Mouse (Mus musculus) myocyte (in vitro differentiated cells): ENCODE measurements around the gene Adamts9. TPM values are rescaled to one million over a fixed set of nuclear protein-coding genes. Genes with fewer than 3 reads are reported as not detected.

ENCODE experiments used
- H3K27me3 ChIP-seq: one replicate; pipeline ENCODE4 v1.6.1; 2011; ENCODE audit not compliant: control insufficient read depth, insufficient read depth, insufficient read length
- H3K36me3 ChIP-seq: one replicate; pipeline ENCODE4 v1.6.1; 2011; ENCODE audit not compliant: control insufficient read depth, insufficient read depth
- H3K4me2 ChIP-seq: one replicate; pipeline ENCODE4 v1.6.1; 2011; ENCODE audit warnings: low read depth, control low read depth
- H3K4me3 ChIP-seq: one replicate; pipeline ENCODE4 v1.5.1; 2011; ENCODE audit warnings: mild to moderate bottlenecking, control low read depth, moderate library complexity
- H3K79me2 ChIP-seq: one replicate; pipeline ENCODE4 v1.6.1; 2011; ENCODE audit not compliant: control insufficient read depth, insufficient read depth
- H3ac ChIP-seq: one replicate; pipeline ENCODE4 v1.6.1; 2011; ENCODE audit not compliant: control insufficient read depth, insufficient read length
- CEBPB ChIP-seq: IDR thresholded peaks from 2 replicates; pipeline ENCODE4 v1.6.1; 2011; ENCODE audit warnings: mild to moderate bottlenecking, moderate library complexity; ENCODE audit not compliant: poor library complexity, insufficient read depth, severe bottlenecking
- E2F4 ChIP-seq: IDR thresholded peaks from one replicate; pipeline ENCODE4 v1.6.1; 2011; ENCODE audit warnings: mild to moderate bottlenecking, control low read depth, moderate library complexity; ENCODE audit not compliant: insufficient read depth
- MAX ChIP-seq: IDR thresholded peaks from one replicate; pipeline ENCODE4 v1.6.1; 2011; ENCODE audit warnings: low read depth, mild to moderate bottlenecking, control low read depth
- MYOD1 ChIP-seq, 3 experiments: IDR thresholded peaks; one replicate each; pipeline ENCODE4 v1.6.1; 2011; ENCODE audit warnings: control low read depth in 2 of 3, low read depth in 2 of 3, mild to moderate bottlenecking in 2 of 3, moderate library complexity in 1 of 3; ENCODE audit not compliant: insufficient read length in 2 of 3, control insufficient read depth in 1 of 3
- MYOG ChIP-seq, 3 experiments: IDR thresholded peaks; one replicate each; pipeline ENCODE4 v1.6.1; 2011; ENCODE audit warnings: control low read depth in 2 of 3, low read depth in 2 of 3, mild to moderate bottlenecking in 2 of 3; ENCODE audit not compliant: insufficient read length in 2 of 3, control insufficient read depth in 1 of 3, insufficient read depth in 1 of 3
- POLR2A ChIP-seq: IDR thresholded peaks from one replicate; pipeline ENCODE4 v1.6.1; 2011; ENCODE audit warnings: low read depth, mild to moderate bottlenecking, control low read depth, moderate library complexity; ENCODE audit not compliant: insufficient read length
- POLR2AphosphoS2 ChIP-seq: IDR thresholded peaks from one replicate; pipeline ENCODE4 v1.6.1; 2011; ENCODE audit warnings: low read depth, control low read depth; ENCODE audit not compliant: insufficient read length
- REST ChIP-seq: IDR thresholded peaks from one replicate; pipeline ENCODE4 v1.6.1; 2011; ENCODE audit warnings: mild to moderate bottlenecking, control low read depth, moderate library complexity; ENCODE audit not compliant: insufficient read depth, insufficient read length
- SRF ChIP-seq: IDR thresholded peaks from one replicate; pipeline ENCODE4 v1.6.1; 2011; ENCODE audit warnings: low read depth; ENCODE audit not compliant: control insufficient read depth, insufficient read length
- TCF12 ChIP-seq: IDR thresholded peaks from one replicate; pipeline ENCODE4 v1.6.1; 2011; ENCODE audit warnings: mild to moderate bottlenecking, control low read depth; ENCODE audit not compliant: poor library complexity, insufficient read depth, severe bottlenecking
- TCF3 ChIP-seq: IDR thresholded peaks from one replicate; pipeline ENCODE4 v1.6.1; 2011; ENCODE audit warnings: low read depth, control low read depth; ENCODE audit not compliant: insufficient read length
- USF1 ChIP-seq: IDR thresholded peaks from one replicate; pipeline ENCODE4 v1.6.1; 2011; ENCODE audit warnings: low read depth, mild to moderate bottlenecking, control low read depth, moderate library complexity
- polyA plus RNA-seq: library from polyadenylated mRNA; unstranded; fragments of >200 nt; fragmentation: generic; extraction: Trizol; gene quantifications from one replicate; pipeline ENCODE4 v1.2.1, GENCODE M21; 2012; ENCODE audit warnings: missing spikeins

Gene Adamts9
- polyA plus RNA-seq, 1 experiment, result 0.04 TPM

GRCm38 (mm10) chr6:92962966-92963365, 19.7 kb upstream of the Adamts9 start:
- no peaks in the 10 kb centered on the region for H3K36me3 ChIP-seq
- no peak overlapping the region for H3ac ChIP-seq
- no peaks in the 10 kb centered on the region for H3K79me2 ChIP-seq
- no peak overlapping the region for H3K4me3 ChIP-seq
- H3K4me2 ChIP-seq, result no peak overlapping the region
- no peaks in the 10 kb centered on the region for H3K27me3 ChIP-seq
- TF ChIP-seq SRF, result no peak
- no peak for TF ChIP-seq CEBPB
- TF ChIP-seq MYOG (IDR thresholded peaks at IDR 0.05; ENCODE audit: control insufficient read depth in 1 of 3, insufficient read depth in 1 of 3, insufficient read length in 2 of 3, low read depth in 2 of 3), result no peak
- no peak for TF ChIP-seq TCF3
- TF ChIP-seq MYOD1 (IDR thresholded peaks at IDR 0.05; ENCODE audit: control insufficient read depth in 1 of 3, insufficient read length in 2 of 3, low read depth in 2 of 3), result no peak
- no peak for TF ChIP-seq POLR2A
- TF ChIP-seq TCF12, result no peak
- no peak for TF ChIP-seq USF1
- no peak for TF ChIP-seq REST
- no peak for TF ChIP-seq E2F4
- no peak for TF ChIP-seq MAX

- Histone ChIP-seq H3K4me3 (no peak overlapping the region), H3K79me2 (no peaks in the 10 kb centered on the region), H3K4me2 (no peak overlapping the region), H3K27me3 (no peaks in the 10 kb centered on the region), H3ac (no peak overlapping the region), H3K36me3 (no peaks in the 10 kb centered on the region)
- TF ChIP-seq POLR2A (no peak), MYOD1 (IDR thresholded peaks at IDR 0.05; ENCODE audit: control insufficient read depth in 1 of 3, insufficient read length in 2 of 3, low read depth in 2 of 3) (no peak), E2F4 (no peak), MYOG (IDR thresholded peaks at IDR 0.05; ENCODE audit: control insufficient read depth in 1 of 3, insufficient read depth in 1 of 3, insufficient read length in 2 of 3, low read depth in 2 of 3) (no peak), TCF3 (no peak), CEBPB (no peak), REST (no peak), POLR2AphosphoS2 (no peak), TCF12 (no peak), USF1 (no peak), SRF (no peak), MAX (no peak)
Observed at GRCm38 (mm10) chr6:92960997-92961396, 17.7 kb upstream of the Adamts9 start.

- Histone ChIP-seq H3K79me2 (no peaks in the 10 kb centered on the region), H3K36me3 (no peaks in the 10 kb centered on the region), H3ac (no peak overlapping the region), H3K4me3 (no peak overlapping the region), H3K27me3 (no peaks in the 10 kb centered on the region), H3K4me2 (no peak overlapping the region)
- TF ChIP-seq TCF12 (no peak), REST (no peak), SRF (no peak), POLR2A (no peak), USF1 (no peak), POLR2AphosphoS2 (no peak), TCF3 (no peak), CEBPB (no peak), MAX (no peak), MYOG (IDR thresholded peaks at IDR 0.05; ENCODE audit: control insufficient read depth in 1 of 3, insufficient read depth in 1 of 3, insufficient read length in 2 of 3, low read depth in 2 of 3) (no peak), MYOD1 (IDR thresholded peaks at IDR 0.05; ENCODE audit: control insufficient read depth in 1 of 3, insufficient read length in 2 of 3, low read depth in 2 of 3) (no peak), E2F4 (no peak)
Observed at GRCm38 (mm10) chr6:92959416-92959815, 16.1 kb upstream of the Adamts9 start.

DNA sequence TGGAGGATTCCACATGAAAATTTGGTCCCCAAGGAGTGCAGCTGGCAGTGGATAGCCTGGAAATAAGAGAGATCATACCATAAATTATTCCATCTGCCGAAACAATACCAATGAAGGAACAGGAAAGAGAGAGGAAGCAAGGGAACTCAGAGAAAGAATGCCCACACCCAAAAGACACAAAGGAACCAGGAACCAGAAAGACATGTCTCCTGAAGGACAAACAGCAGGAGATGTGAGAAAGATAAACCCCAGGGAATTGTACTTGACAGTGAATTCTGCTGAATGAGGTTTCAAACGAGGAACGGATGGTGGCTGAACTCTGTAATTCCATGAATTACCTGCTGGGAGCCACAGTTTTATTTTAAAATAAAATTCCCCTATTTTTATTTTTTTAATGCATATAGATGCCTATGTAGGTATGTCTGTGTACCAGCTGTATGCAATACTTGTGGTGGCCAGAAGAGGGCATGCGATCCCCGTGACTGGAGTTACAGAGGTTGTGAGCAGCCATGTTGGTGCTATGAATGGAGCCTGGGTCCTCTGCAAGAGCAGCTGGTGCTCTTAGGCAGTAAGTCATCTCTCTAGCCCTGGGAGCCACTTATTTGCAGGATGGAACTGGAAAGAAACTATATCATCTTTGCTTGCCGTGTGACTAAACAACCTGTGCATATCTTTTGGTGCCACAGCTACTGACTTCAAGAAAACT, 4.2 kb upstream of the Adamts9 start:
- Histone ChIP-seq H3K4me2 (no peak overlapping the region), H3K27me3 (peaks cover 10% of the 10 kb centered on the region), H3K4me3 (no peak overlapping the region), H3K79me2 (no peaks in the 10 kb centered on the region), H3K36me3 (no peaks in the 10 kb centered on the region), H3ac (no peak overlapping the region)
- TF ChIP-seq REST, result no peak
- no peak for TF ChIP-seq TCF3
- TF ChIP-seq SRF, result no peak
- TF ChIP-seq MYOG (IDR thresholded peaks at IDR 0.05; ENCODE audit: control insufficient read depth in 1 of 3, insufficient read depth in 1 of 3, insufficient read length in 2 of 3, low read depth in 2 of 3), result no peak
- TF ChIP-seq POLR2A, result no peak
- no peak for TF ChIP-seq USF1
- TF ChIP-seq MAX, result no peak
- no peak for TF ChIP-seq MYOD1 (IDR thresholded peaks at IDR 0.05; ENCODE audit: control insufficient read depth in 1 of 3, insufficient read length in 2 of 3, low read depth in 2 of 3)
- no peak for TF ChIP-seq TCF12
- no peak for TF ChIP-seq POLR2AphosphoS2
- no peak for TF ChIP-seq CEBPB
- no peak for TF ChIP-seq E2F4
